Mouse (Mus musculus) left cerebral cortex, postnatal 36 days (tissue): ENCODE data around the gene Mcm3. TPM values are rescaled to one million over a fixed set of nuclear protein-coding genes. Genes with fewer than 3 reads are reported as not detected.
A peak's percentile ranks its signal among the peaks of the same experiment; 100 is the strongest.
"Not testable (repeated sequence)": the region's sequence is repeated elsewhere in the genome, so short reads cannot be mapped to it uniquely, and the experiment has no call there.

Experiments
- DNase-seq, 2 experiments: peaks; one replicate each; pipeline ENCODE4 v3.0.0; 2021 to 2022; ENCODE audit warnings: low spot score in 2 of 2, mixed read lengths in 1 of 2
- intact Hi-C: fragments of 180-260 bp; cut with DNase I; formaldehyde crosslinking; loops from one replicate; pipeline ENCODE4 v1.15.1; 2025
- total RNA-seq, 2 experiments: library from RNA; stranded (reverse); gene quantifications; 2 replicates each; pipeline ENCODE4 v1.2.3; 2021

Mcm3 gene
- total RNA-seq, 2 experiments from 2014 or later, result 1.9 to 3.3 TPM

DNA sequence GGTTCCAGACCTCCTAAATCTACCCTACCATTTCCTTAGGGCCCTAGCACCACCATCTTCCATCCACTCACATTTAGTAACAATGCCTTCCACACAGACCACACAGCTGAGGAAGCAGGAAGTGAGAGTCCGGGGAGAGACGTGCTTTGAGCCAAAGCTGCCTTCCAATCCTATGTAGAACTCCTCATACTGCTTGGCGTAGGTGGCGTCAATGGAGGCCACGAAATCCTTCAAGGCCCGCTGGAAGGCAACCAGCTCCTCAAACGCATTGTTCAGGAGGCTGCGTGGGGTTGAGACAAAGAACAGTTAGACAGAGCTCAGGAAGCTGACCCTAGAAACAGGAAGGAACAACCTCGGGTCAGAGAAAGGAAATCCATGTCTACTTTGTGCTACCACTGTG, 2.9 kb downstream of the Mcm3 start:
- intact Hi-C loops, result no loop called here

DNA sequence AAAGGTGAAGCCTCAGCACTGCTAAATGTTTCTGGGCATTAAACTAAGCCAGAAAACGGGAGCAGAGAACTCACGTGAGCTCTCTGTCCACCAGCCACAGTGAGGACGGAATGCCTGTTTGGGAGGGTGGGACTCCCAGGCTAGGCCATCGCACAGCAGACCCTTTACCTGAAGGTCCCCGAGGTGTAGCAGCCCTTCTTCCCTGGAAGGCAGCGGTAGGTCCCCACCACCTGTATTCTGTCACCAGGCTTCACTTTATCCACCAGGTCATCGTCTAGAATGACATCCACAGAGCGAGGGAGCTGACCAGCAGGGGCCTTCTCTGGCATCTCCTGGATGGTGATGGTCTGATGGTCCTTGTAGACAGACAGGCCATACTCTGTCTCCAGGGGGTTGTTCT, 5.6 kb downstream of the Mcm3 start:
- no peak for DNase-seq
- intact Hi-C loops, result no loop called here

More for the DNA sequence above, 2.9 kb downstream of the Mcm3 start:
- no peak for DNase-seq

DNA sequence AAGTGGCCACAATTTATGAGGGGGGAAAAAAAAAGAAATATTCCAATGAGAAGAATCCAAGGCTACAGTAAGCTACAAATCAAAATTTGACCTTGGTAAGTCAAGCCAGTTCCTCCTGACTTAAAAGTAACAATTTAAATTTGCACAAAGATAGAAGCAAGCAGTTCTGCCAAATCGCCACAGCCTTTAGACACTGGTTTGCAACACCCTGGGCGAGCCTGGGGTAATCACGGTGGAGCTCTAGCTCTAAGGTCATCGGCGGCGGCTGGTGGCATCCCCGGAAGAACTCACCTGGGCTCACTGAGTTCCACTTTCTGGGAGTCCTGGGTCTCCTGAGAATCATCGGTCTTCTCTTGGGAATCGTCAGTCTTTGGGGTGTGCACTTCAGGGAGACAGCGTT, 15.6 kb downstream of the Mcm3 start:
- intact Hi-C loops, result no loop called here
- DNase-seq, result no peak

GRCm38 (mm10) chr1:20801682-20802390, 18.3 kb downstream of the Mcm3 start:
- intact Hi-C loops, result loop anchor here (1.0 to 2.0 kb wide), 2 partner anchors 103 to 189 kb away; no protein-coding TSS in a partner anchor

DNA sequence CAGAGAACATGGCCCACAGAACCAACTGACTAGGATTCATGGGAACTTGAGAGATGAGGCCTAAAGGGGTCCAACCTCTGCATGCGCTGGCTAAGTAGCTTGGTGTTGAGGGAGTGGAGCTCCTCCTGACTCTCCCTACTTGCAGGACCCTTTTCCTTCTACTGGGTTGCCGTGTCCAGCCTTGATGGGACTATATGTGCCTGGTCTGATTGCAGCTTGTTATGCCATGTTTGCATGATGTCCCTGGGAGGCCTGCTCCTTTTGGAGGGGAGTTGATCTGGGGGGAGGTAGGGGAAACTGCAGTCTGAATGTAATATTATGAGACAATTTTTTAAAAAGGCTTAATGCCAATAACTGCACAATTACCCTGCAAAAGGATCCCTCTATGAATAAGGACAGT, 18.8 kb downstream of the Mcm3 start:
- DNase-seq, result no peak
- intact Hi-C loops, result loop anchor here (1.0 to 2.0 kb wide), 2 partner anchors 102 to 188 kb away; no protein-coding TSS in a partner anchor

More at GRCm38 (mm10) chr1:20801682-20802390, 18.3 kb downstream of the Mcm3 start:
- peak; percentile 17 to 31 for DNase-seq

DNA sequence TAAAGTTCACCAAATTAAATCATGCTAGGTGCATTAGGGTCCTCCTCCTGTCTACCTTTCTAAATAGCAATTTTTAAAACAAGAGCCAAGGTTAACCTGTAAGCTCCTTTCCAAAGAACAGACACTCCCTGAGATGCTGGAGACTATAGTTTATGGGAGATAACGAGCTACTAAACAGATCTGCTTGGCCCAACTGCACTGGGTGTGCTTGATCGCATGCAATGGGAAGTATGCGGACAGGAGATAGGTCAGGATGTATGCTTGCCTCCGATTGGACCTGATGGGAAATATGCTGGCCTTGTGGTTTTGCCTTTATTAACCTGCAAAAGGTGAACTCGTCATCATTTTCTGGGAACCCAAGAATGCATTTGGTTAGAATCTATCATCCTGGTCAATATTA, 24.9 kb downstream of the Mcm3 start:
- intact Hi-C loops, result no loop called here
- DNase-seq, result no peak

DNA sequence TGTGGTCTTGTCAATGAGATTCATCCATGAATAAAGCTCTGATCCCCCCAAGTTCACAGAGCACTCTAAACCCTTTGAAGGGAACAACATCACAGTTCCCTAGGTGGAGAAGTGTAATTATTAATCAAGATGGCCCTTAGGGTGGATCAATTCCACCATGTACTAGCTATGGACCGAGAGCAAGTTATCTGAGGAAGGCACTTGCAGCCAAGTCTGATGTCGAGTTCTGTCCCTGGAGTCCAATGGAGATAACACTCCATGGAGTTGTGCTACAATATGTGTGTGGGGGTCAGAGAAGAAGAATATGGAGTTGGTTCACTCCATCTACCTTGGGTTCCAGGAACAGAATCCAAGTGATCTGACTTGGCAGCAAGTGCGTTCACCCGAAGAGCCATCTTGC, 25.4 kb downstream of the Mcm3 start:
- no peak for DNase-seq
- intact Hi-C loops, result no loop called here

GRCm38 (mm10) chr1:20791414-20791813, 28.7 kb downstream of the Mcm3 start:
- DNase-seq, result no peak
- intact Hi-C loops, result no loop called here

DNA sequence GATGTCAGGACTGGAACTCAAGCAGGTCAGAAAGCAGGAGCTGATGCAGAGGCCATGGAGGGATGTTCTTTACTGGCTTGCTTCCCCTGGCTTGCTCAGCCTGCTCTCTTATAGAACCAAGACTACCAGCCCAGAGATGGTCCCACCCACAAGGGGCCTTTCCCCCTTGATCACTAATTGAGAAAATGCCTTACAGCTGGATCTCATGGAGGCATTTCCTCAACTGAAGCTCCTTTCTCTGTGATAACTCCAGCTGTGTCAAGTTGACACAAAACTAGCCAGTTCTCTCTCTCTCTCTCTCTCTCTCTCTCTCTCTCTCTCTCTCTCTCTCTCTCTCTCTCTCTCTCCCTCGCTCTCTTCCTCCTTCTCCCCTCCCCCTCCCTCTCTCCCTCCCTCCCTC, 29.6 kb downstream of the Mcm3 start, which contains the start of gene Il17f:
Gene Il17f, minus strand, starts transcription at position 101 of the 400 bp plus-strand sequence.
- intact Hi-C loops, DNase-seq: not testable (repeated sequence)

DNA sequence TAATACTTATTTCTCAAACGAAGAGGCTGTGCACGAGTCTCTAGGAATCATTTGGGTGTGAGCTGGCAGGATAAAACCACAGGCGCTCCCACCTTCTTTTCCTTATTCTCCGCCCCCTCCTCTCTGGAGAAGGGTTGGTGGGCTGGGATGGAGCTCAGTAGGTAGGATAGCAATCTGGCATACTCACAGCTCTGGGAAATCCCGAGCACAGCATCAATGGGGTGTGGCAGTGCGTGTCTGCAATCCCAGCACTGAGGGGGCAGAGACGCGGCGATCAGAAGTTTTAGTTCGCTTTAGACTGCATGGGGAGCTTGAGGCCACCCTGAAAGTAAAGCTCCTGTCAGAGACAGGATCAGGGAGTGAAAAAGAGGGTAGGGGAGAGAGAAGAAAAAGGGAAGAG, 31.7 kb downstream of the Mcm3 start:
- DNase-seq, result no peak
- intact Hi-C loops, result no loop called here

DNA sequence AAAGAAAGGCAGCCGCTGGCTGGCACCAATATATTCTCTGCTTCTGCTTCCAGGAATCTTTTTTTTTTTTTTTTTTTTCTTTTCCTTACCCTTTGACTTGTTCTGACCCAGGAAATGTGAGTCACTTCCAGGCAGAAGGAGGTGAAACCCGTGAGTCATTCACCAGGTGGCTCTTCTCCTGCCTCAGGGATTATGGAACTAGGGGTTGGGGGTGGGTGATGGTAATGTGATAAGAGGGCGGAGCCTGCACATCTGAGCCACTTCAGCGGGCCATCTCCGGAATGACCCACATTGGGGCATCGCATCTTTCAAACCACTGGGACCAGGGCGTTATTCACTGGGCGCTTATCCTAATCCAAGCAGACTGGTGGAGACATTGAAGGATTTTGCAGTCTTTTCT, 33.1 kb downstream of the Mcm3 start:
- intact Hi-C loops, result no loop called here
- no peak for DNase-seq

- no peak for DNase-seq
- intact Hi-C loops, result no loop called here
Observed at GRCm38 (mm10) chr1:20778366-20778765, 41.7 kb downstream of the Mcm3 start.

DNA sequence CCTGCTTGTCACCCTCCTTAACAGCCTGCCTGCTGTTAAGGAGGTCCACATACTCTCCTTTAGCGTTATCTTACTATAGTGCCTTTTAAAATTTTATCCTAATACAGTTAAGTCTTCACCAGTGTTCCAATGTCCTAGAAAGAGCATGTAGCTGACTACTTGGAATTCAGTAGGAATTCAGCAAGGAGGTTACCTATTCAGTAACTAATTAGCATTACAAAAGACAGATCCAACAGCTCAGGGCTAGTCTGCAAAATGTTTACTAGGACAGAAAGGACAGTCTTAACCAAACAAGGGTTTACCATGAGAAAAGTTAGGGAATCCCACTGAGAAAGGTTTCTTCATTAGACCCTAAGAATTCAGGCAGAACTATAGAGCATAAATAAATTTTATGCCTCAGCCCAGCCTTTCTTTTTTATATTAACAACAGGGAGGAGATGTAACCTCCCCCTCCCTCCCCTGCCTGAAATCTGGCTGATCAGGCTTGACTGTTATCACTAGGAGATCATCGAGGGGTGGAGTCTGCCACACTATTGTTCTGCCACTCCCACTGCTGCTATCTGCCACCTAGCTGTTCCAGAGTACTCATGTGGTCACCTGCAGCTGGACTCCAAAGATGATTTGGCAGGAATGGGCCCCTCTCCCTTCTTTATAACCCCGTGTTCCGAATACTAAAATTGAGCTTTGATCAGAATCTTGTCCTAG, 45.9 kb downstream of the Mcm3 start:
- DNase-seq, intact Hi-C loops: not testable (repeated sequence)

GRCm38 (mm10) chr1:20766526-20766925, 53.6 kb downstream of the Mcm3 start:
- DNase-seq, result no peak
- intact Hi-C loops, result no loop called here

- intact Hi-C loops, result no loop called here
- DNase-seq, result no peak
Observed at GRCm38 (mm10) chr1:20761411-20761810, 58.7 kb downstream of the Mcm3 start.

DNA sequence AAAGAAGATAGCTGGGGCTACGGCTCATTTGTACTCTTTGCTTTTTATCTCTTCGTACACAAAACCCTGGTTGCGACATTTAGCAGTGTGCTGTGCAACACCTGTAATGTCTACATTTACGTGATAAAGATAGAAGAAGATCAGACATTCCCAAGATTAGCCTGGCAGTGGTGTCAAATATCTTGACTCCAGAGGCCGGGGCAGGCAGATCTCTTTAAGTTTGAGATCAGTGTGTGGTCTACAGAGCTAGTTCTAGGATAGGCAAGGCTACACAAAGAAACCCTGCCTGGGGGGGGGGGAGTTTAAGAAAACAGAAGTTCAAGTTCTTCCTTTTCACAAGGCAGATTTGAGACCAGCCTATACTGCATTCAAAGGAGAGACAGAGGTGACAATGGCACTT, 59.8 kb downstream of the Mcm3 start:
- no peak for DNase-seq
- intact Hi-C loops, result no loop called here

GRCm38 (mm10) chr1:20759799-20760198, 60.3 kb downstream of the Mcm3 start:
- intact Hi-C loops, result no loop called here
- peak; percentile 52 to 54 for DNase-seq

GRCm38 (mm10) chr1:20757586-20757985, 62.5 kb downstream of the Mcm3 start:
- no peak for DNase-seq
- intact Hi-C loops, result no loop called here

- intact Hi-C loops, result no loop called here
- no peak for DNase-seq
Observed at GRCm38 (mm10) chr1:20754439-20754838, 65.7 kb downstream of the Mcm3 start.
